Mouse (Mus musculus) midbrain, embryonic 13.5 days (tissue): Measurements from ENCODE around the gene Nxnl1. TPM values are rescaled to one million over a fixed set of nuclear protein-coding genes. Genes with fewer than 3 reads are reported as not detected.

Experiments
- ATAC-seq: fragments of 200-750 bp; cut with Nextera tagmentation; 2 replicates; pipeline ENCODE4 v1.8.0; 2017; ENCODE audit warnings: mild to moderate bottlenecking, moderate TSS enrichment, moderate library complexity
- H3K27ac ChIP-seq: fragments of 300-500 bp; sonication (generic); 2 replicates; pipeline ENCODE4 v1.5.1; 2015; ENCODE audit warnings: inconsistent platforms, mild to moderate bottlenecking, moderate library complexity
- H3K27me3 ChIP-seq: fragments of 300-500 bp; sonication (generic); 2 replicates; pipeline ENCODE4 v1.6.1; 2015; ENCODE audit warnings: mild to moderate bottlenecking, inconsistent platforms
- H3K36me3 ChIP-seq: fragments of 300-500 bp; sonication (generic); 2 replicates; pipeline ENCODE4 v1.6.1; 2015; ENCODE audit warnings: mild to moderate bottlenecking, inconsistent platforms
- H3K4me1 ChIP-seq: fragments of 300-500 bp; sonication (generic); replicated peaks from 2 replicates; pipeline ENCODE4 v1.6.1; 2015; ENCODE audit warnings: inconsistent platforms
- H3K4me2 ChIP-seq: fragments of 300-500 bp; sonication (generic); replicated peaks from 2 replicates; pipeline ENCODE4 v1.6.1; 2015; ENCODE audit warnings: moderate library complexity, mild to moderate bottlenecking, inconsistent platforms
- H3K4me3 ChIP-seq: fragments of 300-500 bp; sonication (generic); replicated peaks from 2 replicates; pipeline ENCODE4 v1.5.1; 2015; ENCODE audit warnings: mild to moderate bottlenecking, inconsistent platforms
- H3K9ac ChIP-seq: fragments of 300-500 bp; sonication (generic); replicated peaks from 2 replicates; pipeline ENCODE4 v1.6.1; 2015; ENCODE audit warnings: mild to moderate bottlenecking, inconsistent platforms
- H3K9me3 ChIP-seq: fragments of 300-500 bp; sonication (generic); 2 replicates; pipeline ENCODE4 v1.6.1; 2016; ENCODE audit warnings: mild to moderate bottlenecking, inconsistent platforms
- WGBS: fragments of 180-500 bp; shearing (Covaris S2); methylation state at CpG from one replicate; pipeline ENCODE4 v1.1.7; 2015; 5-methylcytosine and 5-hydroxymethylcytosine counted together
- polyA plus RNA-seq: library from polyadenylated mRNA; unstranded; fragments of >200 nt; fragmentation: Nextera tagmentation; extraction: Ambion mirVana; gene quantifications from 2 replicates; pipeline ENCODE4 v1.2.1, GENCODE M21; 2015

Nxnl1 gene
- polyA plus RNA-seq, 1 experiment from 2014 or later, result not detected

DNA sequence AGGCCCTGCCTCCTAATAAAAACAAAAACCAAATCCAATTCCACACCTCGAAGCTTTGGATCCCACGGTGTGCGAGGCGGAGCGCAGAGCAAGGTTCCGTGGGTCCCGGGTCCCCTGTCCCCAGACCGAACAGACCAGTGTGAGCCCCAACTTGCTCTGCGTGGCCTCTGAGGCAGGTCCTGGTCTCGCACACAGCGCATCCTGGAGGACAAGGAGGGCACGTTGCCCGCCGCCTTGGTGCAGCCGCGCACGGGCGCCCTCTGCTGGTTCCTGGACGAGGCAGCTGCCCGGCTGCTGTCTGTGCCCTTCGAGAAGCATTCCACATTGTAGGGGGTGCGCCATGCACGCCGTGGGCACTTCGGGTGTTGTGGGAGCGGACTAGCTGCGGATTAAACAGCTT is 29.5 kb upstream of the Nxnl1 start:
- H3K9me3 ChIP-seq, result no peaks in the 10 kb centered on the region
- no peak overlapping the region; the same call in 1 of the 2 replicates for H3K9ac ChIP-seq
- H3K27me3 ChIP-seq, result peaks cover 14% of the 10 kb centered on the region
- peak; percentile 31 for ATAC-seq
- H3K4me3 ChIP-seq, result no peak overlapping the region
- 0 out of 2 replicates have a peak overlapping the region, but pooled peaks have one; percentile 20 for H3K27ac ChIP-seq
- peak overlapping the region; percentile 25; the same call in 1 of the 2 replicates for H3K4me2 ChIP-seq
- H3K4me1 ChIP-seq, result peaks cover 34% of the 10 kb centered on the region
- 3% methylated on average over 27 of the region's 27 CpGs for WGBS
- H3K36me3 ChIP-seq, result peaks cover 20% of the 10 kb centered on the region

DNA sequence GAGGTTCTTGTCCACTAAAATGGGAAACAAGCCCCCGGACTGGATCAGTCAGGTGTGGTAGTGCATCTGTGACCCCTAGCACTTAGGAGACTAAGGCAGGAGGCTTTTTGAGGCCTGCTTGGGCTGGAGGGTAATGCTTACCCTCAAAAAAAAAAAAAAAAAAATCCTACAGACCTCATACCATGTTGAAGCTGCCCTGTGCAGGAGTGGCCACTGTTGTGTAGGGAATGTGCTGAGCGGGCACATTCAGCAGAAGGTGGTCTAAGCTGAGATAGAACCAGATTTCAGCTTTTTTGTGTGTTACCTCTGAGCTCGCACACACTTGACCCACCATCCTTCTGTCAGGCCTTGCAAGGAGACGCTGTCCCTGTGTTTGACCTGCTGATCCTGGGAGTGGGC is 27.9 kb upstream of the Nxnl1 start:
- Histone ChIP-seq H3K9me3 (no peaks in the 10 kb centered on the region), H3K4me3 (no peak overlapping the region), H3K9ac (no peak overlapping the region), H3K27ac (no peak overlapping the region), H3K36me3 (0 out of 2 replicates have a peak, but pooled peaks cover 11% of the 10 kb centered on the region), H3K4me1 (peaks cover 41% of the 10 kb centered on the region), H3K27me3 (no peaks in the 10 kb centered on the region; the same call in 1 of the 2 replicates), H3K4me2 (no peak overlapping the region)
- WGBS, result 91% methylated on average over 4 of the region's 4 CpGs
- ATAC-seq, result no peak

DNA sequence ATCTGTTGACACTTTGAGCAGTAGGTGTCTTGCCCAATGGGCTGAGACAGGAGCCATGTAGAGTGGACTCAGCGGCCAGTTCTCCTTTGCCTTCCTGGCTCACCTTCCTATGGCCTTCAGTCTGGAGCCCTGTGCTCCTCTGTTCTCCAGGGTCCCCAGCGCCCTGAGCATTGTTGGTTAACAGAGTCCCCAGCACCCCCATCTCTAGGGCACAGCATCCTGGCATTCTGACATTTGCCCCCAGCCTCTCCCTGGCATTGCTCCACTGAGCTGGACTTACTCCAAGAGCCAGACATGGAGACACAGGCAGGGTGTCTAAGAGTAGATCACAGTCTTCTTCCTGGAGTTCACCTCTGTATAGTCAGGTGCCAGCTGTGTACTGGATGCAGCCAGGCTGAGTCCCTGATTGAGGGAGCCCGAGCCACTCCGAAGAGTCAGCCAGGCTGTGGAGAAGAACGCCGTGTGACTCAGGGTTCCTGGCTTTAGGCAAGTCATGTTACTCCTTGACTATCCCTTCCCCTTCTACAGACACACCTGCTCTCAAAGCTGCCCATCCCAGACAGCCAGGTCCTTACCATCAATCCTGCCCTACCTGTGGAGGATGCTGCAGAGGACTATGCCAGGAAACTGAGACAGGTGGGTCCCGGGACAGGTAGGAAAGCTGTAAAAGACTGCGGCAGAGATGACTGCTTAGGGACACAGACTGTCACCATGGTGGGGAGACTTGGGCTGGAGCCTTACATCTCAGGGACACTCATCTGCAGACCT is 27.3 kb upstream of the Nxnl1 start:
- 97% methylated on average over 8 of the region's 8 CpGs for WGBS
- Histone ChIP-seq H3K9me3 (no peaks in the 10 kb centered on the region), H3K9ac (peak overlapping the region; percentile 96; the same call in 1 of the 2 replicates), H3K4me1 (peaks cover 41% of the 10 kb centered on the region), H3K4me2 (peak overlapping the region; percentile 94), H3K36me3 (0 out of 2 replicates have a peak, but pooled peaks cover 8% of the 10 kb centered on the region), H3K4me3 (peak overlapping the region; percentile 75; the same call in 1 of the 2 replicates), H3K27ac (no peak overlapping the region), H3K27me3 (no peaks in the 10 kb centered on the region)
- ATAC-seq, result no peak

DNA sequence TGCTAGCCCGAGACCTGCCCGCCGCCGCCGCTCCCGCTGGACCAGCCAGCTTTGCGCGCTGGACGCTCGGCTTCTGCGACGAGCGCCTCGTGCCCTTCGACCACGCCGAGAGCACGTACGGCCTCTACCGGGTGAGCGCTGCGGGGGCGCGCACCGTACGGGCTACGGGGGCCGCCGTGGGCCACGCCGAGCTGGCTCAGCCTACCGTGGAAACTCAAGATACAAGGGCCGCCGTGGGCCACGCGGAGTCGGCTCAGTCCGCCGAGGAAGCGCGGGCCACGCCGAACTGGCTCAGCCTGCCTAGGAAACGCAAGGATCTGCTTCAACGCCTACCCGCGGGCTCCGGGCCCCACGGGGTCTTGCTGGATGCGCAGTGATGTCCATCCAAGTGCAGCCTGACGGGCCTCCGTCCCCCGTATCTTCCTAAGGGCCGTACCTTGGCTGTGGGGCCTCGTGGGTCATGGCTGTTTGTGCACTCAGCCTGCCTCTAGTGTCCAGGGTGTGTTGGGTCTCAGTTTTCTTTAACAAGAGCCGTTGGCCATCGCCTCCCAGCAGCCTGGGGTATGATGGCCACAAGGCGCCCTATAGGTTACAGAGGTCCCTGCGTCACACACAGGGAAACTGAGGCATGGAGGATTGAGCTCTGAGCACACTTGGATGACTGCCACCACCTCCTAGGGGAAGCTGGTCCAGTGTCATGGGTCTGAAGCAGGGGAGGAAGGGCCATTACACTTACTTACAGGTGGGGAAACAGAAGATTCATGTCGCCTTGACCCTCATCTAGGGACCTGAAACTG is 26.2 kb upstream of the Nxnl1 start:
- Histone ChIP-seq H3K9me3 (no peaks in the 10 kb centered on the region), H3K9ac (peak overlapping the region; percentile 96), H3K27me3 (no peaks in the 10 kb centered on the region), H3K4me1 (peaks cover 41% of the 10 kb centered on the region), H3K27ac (peak overlapping the region; percentile 98), H3K4me2 (peak overlapping the region; percentile 94), H3K4me3 (peak overlapping the region; percentile 75), H3K36me3 (0 out of 2 replicates have a peak, but pooled peaks cover 13% of the 10 kb centered on the region)
- ATAC-seq, result peak; percentile 80
- 3% methylated on average over 60 of the region's 60 CpGs for WGBS

DNA sequence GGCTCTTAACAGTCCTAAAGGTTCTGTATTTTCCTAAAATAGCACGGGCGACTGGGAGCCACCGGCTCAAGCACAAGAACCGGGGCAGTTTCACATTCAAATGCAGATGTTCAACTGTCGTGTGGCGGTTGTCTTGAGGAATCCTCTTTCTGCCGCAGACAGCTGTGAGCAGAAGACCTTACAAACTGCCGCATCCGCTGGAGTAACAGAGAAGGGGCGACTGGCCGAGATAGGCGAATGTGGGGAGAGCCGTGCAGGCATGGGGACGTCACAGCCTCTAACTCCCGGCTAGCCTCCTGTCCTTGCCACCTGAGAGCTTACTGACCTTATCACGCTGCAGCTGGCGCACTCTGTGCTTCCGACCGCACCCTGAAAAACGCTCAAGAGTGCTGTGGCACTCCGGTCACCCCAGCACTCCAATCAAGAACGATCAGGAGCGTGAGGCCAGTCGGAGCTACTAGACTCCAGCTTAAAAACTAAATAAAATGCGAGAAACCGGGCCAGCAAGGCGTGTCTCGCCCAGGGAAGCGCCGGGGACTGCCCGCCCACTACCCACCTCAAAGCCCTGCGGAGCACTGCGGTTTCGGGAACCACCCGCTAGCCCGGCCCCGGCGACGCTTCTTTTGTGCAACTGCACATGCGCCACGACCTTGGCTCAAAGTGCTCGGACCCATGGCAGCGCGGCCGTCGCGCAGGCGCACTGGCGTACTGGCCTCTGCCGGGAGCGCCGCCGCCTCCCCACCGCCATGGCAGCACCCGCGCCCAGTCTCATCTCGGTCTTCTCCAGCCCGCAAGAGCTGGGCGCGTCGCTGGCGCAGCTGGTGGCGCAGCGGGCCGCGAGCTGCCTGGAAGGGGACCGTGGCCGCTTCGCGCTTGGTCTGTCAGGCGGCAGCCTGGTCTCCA is 25.3 kb upstream of the Nxnl1 start, which contains the start of gene Pgls:
Gene Pgls, plus strand, starts transcription at position 706 of the 903 bp plus-strand sequence.
- no peaks in the 10 kb centered on the region for H3K9me3 ChIP-seq

DNA sequence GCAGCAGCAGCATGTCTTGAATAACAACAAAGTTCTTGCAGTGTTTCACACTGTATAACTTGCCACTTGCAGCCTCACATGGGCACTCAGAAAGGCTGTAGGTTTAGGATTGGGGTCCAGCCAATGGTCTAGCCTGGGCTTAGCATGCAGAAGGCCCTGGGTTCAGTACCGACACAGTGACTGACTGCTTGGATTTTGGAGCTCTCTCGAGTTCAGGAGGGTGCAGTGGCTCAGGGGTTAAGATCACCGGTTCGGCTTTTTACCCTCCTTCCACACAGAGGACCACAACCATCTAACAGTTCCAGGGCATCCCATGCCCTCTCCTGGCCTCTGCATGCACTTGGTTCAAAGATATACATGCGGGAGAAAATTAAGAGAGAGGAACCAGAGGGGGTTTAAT is 24.6 kb upstream of the Nxnl1 start:
- Histone ChIP-seq H3K9ac (peak overlapping the region; percentile 96), H3K27me3 (no peaks in the 10 kb centered on the region), H3K4me1 (peaks cover 36% of the 10 kb centered on the region), H3K27ac (peak overlapping the region; percentile 98), H3K9me3 (no peaks in the 10 kb centered on the region), H3K4me2 (peak overlapping the region; percentile 94), H3K36me3 (peaks cover 23% of the 10 kb centered on the region), H3K4me3 (peak overlapping the region; percentile 75)
- no peak for ATAC-seq
- 23% methylated on average over 5 of the region's 5 CpGs for WGBS

More for the DNA sequence above, 25.3 kb upstream of the Nxnl1 start, which contains the start of gene Pgls:
- Histone ChIP-seq H3K36me3 (peaks cover 17% of the 10 kb centered on the region), H3K4me1 (peaks cover 41% of the 10 kb centered on the region), H3K27ac (peak within 1 kb of the TSS; percentile 98), H3K4me2 (peak within 1 kb of the TSS; percentile 94), H3K4me3 (peak within 1 kb of the TSS; percentile 75), H3K9ac (peak within 1 kb of the TSS; percentile 96), H3K27me3 (no peaks in the 10 kb centered on the region)
- peak; percentile 90 for ATAC-seq
- WGBS, result under 1% methylated on average over 66 of the region's 71 CpGs

DNA sequence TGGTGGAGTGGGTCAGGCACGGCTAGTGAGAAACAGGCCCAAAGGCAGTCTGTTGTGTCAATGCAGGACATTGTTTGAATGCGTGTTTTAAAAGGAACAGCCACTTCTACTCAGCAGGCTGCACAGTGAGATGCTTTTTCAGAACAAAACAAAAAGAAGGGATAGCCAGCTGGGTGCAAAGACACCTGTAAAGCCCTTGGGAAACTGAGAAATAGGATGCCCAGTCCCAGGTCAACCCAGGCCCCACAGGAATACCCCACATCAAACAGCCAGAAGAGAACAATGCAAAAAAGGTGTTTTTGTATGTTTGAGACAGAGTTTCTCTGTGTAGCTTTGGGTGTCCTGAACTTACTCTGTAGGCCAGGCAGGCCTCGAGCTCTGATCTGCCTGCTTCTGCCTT is 22.4 kb upstream of the Nxnl1 start:
- no peak for ATAC-seq
- WGBS, result 69% methylated on average over 3 of the region's 3 CpGs
- H3K9ac ChIP-seq, result no peak overlapping the region
- no peak overlapping the region for H3K4me2 ChIP-seq
- no peak overlapping the region for H3K27ac ChIP-seq
- H3K4me1 ChIP-seq, result peaks cover 26% of the 10 kb centered on the region
- H3K27me3 ChIP-seq, result no peaks in the 10 kb centered on the region
- H3K36me3 ChIP-seq, result peaks cover 41% of the 10 kb centered on the region
- H3K4me3 ChIP-seq, result no peak overlapping the region
- H3K9me3 ChIP-seq, result no peaks in the 10 kb centered on the region

DNA sequence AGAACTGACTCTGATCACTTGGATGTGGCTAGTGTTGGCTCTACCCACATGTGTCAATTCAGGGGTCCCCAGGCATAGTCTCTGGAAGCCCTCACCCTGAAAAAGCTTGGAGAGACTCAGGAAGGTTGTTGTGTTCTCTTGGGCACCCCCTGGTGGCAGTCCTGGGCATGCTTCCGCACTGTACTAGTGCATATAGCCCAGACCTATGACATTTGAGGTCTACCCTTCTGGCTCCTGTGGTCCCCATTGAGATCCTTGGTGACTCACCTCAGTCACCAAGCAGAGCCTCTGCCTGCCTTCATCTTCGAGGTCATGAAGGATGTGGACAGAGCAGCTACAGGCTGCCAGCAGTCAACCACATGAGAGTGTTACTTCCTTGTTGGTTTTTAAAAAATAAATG is 20.5 kb upstream of the Nxnl1 start:
- Histone ChIP-seq H3K27me3 (no peaks in the 10 kb centered on the region), H3K36me3 (peaks cover 48% of the 10 kb centered on the region), H3K4me1 (peaks cover 13% of the 10 kb centered on the region), H3K27ac (no peak overlapping the region), H3K4me2 (no peak overlapping the region), H3K4me3 (no peak overlapping the region), H3K9ac (no peak overlapping the region), H3K9me3 (no peaks in the 10 kb centered on the region)
- no peak for ATAC-seq
- WGBS, result 71% methylated on average over 2 of the region's 2 CpGs

DNA sequence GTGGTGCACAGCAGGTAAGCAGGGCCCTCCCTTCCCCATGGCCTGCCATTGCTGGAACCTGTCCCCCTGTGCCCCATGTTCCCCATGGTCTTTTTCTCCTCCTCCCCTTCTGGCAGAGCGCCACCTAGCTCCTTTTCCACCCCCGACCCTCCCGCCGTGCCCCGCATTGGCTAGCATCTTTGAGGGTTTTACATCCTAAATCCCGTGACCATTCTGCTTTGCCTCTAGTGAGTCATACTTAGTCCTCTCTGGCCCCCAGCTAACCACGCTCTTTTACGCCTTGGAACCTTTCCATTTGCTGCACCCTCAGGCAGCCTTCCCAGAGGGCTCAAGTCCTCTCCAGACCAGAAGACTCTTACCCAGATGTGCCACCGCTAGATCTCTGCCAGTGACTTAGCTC is 13.8 kb upstream of the Nxnl1 start:
- Histone ChIP-seq H3K9me3 (no peaks in the 10 kb centered on the region), H3K4me1 (peaks cover 16% of the 10 kb centered on the region), H3K4me2 (no peak overlapping the region), H3K27me3 (no peaks in the 10 kb centered on the region), H3K36me3 (peaks cover 44% of the 10 kb centered on the region), H3K9ac (no peak overlapping the region), H3K27ac (no peak overlapping the region), H3K4me3 (no peak overlapping the region)
- 26% methylated on average over 9 of the region's 9 CpGs for WGBS
- peak; percentile 38 for ATAC-seq

DNA sequence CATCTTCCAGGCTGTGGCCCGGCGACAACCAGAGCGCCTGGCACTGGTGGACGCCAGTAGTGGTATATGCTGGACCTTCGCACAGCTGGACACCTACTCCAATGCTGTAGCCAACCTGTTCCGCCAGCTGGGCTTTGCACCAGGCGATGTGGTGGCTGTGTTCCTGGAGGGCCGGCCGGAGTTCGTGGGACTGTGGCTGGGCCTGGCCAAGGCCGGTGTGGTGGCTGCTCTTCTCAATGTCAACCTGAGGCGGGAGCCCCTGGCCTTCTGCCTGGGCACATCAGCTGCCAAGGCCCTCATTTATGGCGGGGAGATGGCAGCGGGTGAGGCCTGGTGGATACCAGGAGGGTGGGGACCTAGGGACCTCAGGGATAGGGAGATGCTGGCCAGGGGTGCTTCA is 13.1 kb upstream of the Nxnl1 start:
- no peaks in the 10 kb centered on the region for H3K9me3 ChIP-seq
- 0 out of 2 replicates have a peak, but pooled peaks have one; percentile 8 for ATAC-seq
- H3K36me3 ChIP-seq, result peaks cover 37% of the 10 kb centered on the region
- no peaks in the 10 kb centered on the region for H3K27me3 ChIP-seq
- WGBS, result 89% methylated on average over 14 of the region's 14 CpGs
- H3K4me2 ChIP-seq, result no peak overlapping the region
- no peak overlapping the region for H3K9ac ChIP-seq
- H3K4me1 ChIP-seq, result peaks cover 16% of the 10 kb centered on the region
- no peak overlapping the region for H3K4me3 ChIP-seq
- H3K27ac ChIP-seq, result 0 out of 2 replicates have a peak overlapping the region, but pooled peaks have one; percentile 5

DNA sequence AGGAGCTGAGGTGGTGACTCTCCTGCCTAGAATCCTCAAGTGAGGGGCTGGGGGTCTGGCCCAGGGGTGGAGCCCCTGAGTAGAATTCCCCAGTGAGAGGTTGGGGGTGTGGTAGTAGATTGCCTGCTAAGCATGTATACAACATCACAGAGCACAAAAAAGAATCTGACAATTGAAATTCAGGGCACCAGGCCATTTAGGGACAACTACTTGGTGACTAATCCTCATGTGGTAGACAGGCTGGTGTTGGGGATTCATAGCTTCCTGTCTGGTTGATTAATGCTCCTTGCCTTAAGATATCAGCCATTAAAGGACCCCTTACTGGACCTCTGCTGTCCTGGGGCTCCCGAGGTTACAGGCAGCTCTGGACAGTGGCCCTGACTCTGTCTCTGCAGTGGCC is 12.6 kb upstream of the Nxnl1 start:
- Histone ChIP-seq H3K9me3 (no peaks in the 10 kb centered on the region), H3K27me3 (no peaks in the 10 kb centered on the region), H3K9ac (no peak overlapping the region), H3K27ac (no peak overlapping the region), H3K4me1 (peaks cover 19% of the 10 kb centered on the region), H3K4me3 (no peak overlapping the region), H3K36me3 (peaks cover 33% of the 10 kb centered on the region), H3K4me2 (no peak overlapping the region)
- ATAC-seq, result no peak
- WGBS, result 87% methylated on average over 1 of the region's 1 CpGs
